Mouse (Mus musculus) spleen, postnatal 4 days (tissue): ENCODE measurements around the gene Klc1.

ENCODE experiments used
- DNase-seq, 2 experiments: peaks; one replicate each; pipeline ENCODE4 v3.0.0; 2022; ENCODE audit warnings: low spot score in 2 of 2

The Klc1 gene

DNA sequence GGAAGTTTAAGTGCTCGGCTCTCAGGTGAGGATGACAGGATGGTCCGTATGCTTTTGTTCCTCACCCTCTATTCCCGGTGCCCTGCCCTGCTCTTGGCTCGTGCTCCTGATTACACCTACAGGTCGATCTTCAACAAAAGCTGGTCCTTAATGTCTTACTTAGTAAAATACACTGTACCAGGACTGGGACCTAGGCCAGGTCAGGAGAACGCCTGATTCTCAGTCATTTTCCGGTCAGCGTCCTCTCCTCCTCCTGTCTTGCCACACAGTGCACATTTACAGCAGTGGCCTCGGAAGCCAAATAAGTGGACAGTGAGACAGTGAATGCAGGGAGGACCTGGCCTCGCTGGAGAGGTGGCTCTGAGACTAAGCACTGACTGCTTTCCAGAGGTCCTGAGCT, 12.0 kb downstream of the Klc1 start:
- no peak for DNase-seq

DNA sequence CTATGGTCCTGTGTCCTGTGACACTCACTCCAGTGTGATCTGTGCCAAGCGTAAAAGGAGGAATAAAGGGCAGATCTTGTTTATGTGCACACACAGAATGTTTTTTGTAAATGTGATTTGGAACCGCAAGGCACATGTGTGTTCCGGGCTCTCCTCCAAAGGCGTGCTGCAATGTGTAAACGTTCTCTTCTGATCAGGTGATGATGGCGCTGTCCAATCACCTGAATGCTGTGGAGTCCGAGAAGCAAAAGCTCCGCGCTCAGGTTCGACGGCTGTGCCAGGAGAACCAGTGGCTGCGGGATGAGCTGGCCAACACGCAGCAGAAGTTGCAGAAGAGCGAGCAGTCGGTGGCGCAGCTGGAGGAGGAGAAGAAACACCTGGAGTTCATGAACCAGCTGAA, 15.5 kb downstream of the Klc1 start:
- no peak for DNase-seq

DNA sequence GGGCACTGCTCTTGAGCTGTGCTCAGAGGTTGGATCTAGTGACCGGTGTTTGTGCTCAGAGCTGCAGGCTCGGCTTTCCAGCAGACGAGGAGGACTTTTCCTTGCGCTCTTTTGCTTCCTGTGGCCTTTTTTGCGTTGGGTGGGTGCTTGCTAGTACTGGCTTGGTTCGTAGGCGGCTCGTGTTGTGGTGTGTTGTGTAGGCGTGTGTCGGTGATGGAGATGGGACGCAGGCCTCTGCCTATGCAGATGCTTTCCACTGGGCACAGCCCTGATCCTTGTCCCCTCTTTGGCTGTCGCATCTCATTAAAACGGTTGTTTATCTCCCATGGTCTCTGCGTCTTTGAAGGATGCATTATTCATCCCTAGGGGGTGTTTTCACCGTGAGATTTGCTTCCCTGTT, 16.2 kb downstream of the Klc1 start:
- DNase-seq = no peak

DNA sequence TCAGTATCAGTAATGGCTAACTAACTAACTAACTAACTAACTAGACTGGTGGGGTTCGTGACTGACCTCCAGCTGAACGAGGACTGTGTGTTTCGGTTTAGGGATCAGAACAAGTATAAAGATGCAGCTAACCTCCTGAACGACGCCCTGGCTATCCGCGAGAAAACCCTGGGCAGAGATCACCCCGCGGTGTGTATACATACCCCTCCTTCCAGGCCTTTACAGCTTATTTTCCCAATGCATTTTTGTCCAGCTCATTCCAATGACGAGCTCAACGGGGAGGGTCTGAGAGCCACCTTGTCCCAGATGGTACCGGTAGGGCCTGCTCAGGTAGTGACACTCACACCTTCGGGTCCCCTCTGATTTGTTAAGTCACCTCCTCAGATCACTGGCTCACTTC, 19.3 kb downstream of the Klc1 start:
- no peak for DNase-seq

DNA sequence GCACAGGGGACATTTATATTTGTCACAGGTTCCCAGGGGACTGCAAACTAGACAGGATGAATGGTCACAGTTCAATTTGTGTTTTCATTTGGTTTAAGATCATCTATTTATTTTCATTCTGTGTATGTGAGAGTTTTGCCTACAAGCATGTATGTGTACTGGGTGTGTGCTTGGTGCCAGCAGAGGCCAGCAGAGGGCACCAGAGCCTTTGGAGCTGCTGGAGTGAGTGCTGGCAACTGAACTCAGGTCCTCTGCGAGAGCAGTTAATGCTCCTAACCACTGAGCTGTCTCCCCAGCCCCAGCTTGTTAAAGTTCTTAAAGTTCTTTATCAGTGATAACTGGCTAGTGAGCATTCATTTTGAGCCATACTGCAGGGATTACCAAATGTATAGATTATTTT, 20.9 kb downstream of the Klc1 start:
- DNase-seq = no peak

DNA sequence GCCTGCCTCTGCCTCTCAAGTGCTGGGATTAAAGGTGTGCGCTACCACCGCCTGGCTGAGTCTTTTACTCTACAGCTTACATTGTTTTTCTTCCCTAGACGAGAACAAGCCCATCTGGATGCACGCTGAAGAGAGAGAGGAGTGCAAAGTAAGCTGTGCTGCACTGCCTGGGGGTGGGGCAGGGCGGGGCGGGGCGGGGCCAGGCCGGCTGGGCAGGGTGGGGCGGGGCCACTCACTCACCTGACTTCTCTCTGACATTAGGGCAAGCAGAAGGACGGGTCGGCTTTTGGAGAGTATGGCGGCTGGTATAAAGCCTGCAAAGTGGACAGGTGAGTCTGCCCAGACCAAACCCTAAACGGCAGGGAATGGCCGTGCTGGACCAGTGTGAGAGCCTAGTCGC, 26.5 kb downstream of the Klc1 start:
- DNase-seq = no peak

DNA sequence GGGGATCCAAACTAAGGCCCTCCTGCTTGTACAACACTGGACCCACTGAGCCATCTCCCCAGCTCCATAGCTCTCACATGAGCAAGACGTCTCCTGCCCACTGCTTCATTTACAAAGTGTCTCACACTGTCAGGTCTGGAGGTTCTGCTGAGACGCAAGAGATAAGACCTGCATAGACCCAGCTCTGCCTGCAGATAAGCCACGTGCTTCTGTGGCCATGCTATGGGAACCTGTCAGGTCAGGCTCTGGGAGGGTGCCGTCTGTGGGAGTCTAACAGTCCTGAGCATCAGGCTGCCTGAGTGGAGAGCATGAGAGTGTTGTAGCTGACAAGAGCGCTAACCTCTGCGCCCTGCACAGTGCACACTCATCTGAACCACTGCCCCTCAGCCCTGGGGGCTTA, 28.4 kb downstream of the Klc1 start:
- DNase-seq = no peak

DNA sequence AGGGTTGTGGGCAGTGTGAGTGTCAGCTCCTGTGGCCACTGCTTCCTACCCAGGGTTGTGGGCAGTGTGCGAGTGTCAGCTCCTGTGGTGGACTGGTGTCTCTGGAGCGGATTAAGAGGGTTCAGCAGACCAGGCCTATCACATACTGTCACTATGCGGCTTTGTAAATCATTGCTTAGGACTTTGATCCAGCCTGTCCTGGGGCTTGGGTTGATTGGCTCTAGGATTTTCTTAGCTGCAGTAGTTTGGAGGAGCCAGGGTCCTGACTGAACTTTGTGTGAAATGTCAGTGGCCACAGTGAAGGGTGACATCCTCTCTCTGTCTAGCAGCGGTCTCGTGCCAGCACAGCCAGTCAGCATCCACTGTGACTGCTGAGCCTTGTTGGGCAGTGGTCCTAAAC, 31.4 kb downstream of the Klc1 start:
- no peak for DNase-seq

DNA sequence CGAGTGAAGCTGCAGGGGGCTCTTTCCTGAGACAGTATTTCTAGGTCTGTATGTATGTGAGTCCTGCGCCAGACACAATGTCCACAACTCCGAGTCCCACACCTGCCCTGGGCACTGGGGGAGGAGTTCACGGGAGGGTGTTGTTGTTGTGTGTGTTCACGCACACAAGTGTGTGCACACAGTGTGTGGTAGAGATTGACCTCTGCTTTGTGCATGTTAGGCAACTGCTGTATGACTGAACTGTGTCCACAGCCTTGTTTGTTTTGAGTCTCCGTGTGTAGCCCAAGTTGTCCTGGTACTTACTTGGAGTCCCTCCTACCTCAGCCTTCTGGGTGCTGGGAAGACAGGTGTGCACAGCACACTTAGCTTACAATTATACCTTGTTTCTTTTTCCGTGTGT, 32.0 kb downstream of the Klc1 start:
- no peak for DNase-seq

DNA sequence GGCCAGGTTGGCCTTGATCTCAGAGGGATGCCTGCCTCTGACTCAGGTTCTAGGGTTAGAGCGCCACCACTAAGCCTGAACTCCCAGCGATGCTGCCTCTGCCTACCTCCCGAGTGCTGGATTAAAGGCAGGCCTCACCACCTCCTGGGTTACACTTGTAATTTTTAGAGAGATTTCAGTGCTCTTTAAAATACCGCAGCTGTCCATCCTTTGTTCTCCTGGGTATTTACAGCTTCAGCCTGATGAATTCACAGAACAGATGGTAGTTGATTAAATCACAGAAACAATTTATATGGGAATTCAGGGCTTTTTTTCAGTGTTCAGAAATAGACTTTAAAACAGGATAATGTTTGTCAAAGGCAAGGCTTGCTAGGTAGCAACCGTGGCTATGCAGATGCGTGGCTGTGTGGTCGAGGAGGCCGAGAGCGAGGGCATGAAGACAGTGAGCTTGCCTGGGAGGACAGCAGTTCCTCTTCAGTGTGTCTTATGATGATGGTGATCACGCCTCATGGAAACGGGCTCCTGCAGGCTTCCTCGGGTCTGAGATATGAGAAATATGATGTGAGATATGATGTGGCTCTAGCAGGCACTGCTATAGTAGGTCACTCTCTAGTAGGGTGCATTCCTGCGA, 32.9 kb downstream of the Klc1 start:
- no peak for DNase-seq

DNA sequence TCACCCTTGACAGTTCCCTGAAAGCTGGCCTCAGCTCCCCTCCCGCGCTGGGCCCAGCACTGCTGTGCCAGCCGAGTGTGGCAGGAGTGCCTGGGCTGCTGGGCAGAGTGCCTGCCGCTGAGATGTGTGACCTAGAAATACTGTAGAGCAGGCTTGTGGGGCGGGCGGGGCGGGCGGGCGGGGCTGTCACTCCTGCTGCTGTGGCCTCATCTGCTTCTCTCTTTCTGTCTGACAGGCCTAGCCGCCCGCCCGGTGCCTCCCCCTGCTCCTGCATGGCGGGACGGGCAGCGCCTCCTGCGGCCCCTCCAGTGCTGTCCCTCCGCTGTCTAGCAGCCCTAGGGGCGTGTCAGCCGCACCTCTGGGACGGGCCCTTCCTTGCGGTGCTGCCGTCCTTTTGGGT, 35.5 kb downstream of the Klc1 start:
- DNase-seq = no peak

DNA sequence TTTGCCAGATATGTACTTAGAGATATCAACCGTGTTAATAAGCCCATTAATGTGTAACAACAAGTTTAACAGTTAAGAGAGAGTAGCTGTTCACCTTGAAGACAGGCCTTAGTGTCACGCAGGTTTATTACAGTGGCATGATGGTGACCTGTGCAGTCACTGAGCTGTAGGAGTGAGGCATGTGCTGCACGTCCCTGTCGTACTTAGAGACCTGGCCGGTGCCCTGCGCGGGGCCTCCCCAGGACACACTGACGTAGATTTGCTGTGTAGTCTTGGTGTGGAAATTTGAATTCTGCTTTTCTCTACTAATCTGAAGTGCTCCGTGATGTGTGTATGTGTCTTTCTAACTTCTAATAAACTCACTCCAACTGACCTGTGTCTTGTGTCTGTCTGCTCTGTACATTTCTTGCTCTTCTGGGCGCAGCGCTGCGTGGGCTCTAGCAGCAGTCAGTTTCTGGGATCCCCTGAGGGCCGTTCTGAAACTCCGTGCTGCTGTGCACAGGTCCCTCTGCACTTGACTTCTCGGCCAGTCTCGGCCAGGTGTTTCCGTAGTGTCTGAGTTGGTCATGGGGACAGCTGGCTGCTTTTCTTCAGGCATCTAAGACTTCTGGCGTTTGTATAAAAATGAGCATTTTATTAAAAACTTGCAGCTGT, 36.0 kb downstream of the Klc1 start:
- DNase-seq = no peak

DNA sequence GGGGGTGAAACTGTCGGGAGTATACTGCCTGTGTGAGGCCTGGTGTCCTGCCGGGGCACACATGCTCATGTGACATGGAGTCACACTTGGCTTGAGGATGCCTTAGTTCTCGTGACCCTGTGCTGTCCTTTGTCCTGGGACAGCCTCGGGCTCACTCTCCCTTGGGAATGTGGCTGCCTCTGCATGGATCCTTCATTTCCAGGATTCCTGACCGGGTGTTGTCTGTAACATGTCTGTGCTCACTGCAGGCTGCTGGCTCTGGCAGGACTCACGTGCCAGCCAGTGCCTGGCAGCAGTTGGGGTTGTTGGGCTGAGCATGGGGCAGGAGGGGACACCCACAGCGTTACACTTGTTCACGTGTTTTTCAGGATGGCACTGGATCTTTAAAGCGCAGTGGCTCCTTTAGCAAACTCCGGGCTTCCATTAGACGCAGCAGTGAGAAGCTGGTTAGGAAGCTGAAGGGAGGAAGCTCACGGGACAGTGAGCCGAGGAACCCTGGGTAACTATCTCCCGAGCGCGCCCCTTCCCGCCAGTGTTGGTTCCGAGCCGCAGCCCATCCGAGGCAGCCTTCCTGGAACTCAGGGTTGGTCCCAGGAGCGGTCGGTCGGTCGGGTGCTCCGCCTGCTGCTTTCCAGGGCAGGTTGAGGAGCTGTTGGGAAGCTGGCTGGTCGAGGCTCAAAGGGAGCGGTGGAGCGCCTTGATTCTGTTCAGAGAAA, 36.7 kb downstream of the Klc1 start:
- DNase-seq = no peak

DNA sequence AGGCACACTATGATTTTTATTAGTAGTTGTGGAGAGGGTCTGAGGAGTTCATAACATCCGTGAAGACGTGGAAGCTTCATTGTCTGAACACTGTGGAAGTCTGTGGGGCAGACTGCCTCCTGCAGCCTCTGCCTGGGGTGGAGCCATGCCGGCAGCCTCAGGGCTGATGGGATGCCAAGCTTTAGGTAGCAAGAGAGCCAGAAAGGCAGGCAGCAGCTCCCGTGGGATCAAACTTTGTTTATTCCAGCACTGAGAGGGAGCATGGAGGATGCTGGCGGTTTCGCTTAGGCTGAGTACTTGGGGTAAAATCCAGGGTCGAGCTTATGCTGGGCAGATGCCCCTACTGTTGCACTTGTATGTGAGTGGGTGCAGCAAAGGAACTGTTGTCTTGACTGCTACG, 38.6 kb downstream of the Klc1 start:
- no peak for DNase-seq

DNA sequence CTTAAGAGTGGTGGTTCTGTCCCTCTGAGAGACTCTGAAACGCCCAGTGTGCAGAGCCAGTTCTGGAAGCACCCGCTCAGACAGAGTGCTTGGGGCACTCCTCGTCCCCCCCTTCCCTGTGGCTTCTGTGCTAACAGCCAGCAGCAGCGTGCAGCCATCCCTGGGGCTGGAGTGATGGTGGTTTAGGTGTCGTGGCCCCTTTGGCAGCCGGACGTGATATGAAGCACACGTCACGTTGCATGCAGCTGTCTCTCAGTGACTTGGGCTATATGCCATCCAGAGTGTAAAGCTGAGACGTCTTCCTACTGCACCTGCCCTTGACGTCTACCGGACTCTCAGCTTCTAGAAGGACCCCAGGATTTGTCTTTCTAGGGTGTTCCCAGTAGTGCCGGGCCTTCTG, 39.8 kb downstream of the Klc1 start:
- no peak for DNase-seq

DNA sequence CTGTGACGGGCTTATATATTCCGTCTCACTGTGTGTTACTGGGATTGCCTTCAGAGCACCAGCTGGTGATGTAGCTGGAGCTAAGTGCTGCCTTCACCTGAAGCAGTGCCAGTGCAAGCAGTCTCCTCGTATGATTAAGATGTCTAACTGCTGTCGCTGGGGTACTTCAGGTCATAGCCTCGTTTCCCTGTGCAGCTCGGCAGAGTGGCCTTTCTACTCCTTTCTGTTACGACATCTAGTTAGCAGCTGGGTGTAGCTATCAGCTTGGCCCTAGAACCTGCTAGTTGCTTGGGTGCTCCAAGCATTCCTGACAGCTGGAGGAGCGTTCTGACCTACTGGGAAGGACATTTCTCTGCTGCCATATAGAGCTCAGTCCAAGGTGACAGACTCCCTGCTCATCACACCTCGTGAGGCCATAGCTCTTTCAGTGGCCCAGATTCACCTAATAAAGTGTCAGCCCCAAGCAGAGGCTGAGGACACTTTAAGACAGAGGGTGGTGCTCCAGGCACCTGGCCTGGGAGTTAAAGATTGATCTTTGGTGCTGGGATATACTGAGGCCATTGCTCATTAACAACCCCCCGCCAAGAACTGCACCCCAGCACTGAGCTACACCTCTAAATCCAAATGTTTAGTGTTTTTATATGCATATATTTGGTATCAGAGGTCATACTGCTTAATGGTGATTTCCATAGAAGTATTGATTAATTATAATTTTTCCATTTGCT, 42.0 kb downstream of the Klc1 start:
- DNase-seq = no peak

DNA sequence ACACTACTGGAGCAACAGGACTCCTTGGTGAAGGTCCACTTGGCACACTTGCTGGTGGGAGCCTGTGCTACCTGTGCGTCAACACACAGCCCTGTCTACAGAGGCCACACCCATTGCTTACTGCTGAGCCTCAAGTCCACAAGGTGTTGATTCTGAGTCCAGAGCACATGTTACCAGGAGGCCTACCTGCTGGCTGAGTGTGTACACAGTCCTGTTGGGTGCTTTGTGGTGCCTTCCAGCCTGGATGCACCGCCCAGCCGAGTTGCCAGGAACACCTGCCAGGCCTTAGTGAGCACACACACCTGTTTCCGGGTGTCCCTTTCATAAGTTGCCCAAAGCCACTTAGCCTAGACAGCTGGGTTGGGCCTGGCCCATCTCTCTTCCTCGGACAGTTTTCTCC, 44.9 kb downstream of the Klc1 start:
- no peak for DNase-seq

DNA sequence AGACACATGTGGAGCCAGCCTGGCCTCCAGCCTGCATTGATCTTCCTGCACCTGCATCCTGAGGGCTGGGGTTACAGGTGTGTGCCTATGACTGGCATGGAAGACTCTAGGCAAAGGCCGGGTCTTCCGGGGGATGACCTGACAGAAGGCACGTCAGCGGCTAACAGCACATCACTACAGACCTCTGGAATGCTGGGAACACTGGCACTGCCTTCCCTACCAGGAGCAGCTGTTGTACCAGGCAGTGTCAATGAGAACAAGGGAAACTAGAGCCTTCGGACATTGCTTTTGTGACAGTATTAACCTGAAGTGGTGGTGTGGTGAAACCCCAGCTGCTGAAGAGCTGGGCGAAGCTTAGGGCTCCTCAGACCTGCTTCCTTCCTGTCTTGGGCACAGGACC, 50.1 kb downstream of the Klc1 start:
- no peak for DNase-seq

DNA sequence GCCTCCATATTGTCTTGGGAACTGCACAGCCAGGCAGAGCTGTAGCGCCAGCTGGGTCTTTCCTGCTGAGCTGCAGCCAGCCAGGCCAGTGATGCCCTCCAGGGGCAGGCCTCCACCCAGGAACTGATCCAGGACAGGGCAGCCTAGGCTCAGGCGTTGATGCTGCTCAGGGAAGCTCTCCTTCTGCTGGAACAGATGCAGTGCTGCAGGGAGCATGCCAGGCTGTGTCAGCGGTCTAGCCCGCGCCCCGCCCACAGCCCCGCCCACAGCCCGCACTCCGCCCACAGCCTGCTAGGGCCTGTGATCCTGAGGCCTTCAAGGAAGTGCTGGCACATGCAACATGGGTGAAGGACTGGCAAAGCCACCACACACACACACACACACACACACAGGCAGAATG, 51.1 kb downstream of the Klc1 start:
- peak; percentile 63 to 82 for DNase-seq

DNA sequence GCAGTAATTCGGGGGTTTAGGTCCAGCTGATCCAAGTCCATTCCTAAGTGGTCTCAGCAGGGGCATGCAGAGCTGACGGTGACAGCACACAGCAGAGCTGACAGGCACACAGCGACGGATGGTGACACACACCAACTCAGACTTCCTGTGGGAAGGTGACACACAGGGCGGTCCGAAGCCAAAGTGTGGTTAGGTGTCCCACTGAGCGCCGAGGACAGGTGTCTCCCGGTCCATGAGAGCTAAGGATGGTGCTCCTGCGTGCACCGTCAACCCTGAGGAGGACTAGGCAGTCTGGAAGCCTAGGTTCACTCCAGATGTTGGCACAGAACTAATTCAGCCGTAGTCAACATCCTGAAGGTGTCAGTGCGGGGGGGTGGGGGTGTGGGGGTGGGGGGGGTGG, 53.4 kb downstream of the Klc1 start:
- DNase-seq = no peak

DNA sequence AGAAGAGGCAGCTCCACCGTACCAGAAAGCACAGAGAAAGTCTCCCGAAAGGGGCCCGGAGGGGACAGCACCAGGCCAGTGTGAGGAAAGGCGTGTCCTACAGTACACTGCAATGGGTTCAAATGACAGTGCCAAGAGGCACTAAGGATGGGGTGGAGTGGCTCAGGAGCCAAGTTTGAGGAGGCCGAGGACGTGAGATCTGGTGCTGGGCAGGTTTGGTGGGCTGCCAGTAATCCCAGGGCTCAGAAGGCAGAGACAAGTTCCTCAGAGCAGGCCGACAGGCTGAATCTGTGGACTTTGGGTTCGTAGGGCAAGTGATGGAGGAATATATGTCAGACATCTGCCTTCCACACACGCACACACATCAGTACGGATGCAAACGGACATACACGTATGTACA, 54.0 kb downstream of the Klc1 start:
- no peak for DNase-seq

DNA sequence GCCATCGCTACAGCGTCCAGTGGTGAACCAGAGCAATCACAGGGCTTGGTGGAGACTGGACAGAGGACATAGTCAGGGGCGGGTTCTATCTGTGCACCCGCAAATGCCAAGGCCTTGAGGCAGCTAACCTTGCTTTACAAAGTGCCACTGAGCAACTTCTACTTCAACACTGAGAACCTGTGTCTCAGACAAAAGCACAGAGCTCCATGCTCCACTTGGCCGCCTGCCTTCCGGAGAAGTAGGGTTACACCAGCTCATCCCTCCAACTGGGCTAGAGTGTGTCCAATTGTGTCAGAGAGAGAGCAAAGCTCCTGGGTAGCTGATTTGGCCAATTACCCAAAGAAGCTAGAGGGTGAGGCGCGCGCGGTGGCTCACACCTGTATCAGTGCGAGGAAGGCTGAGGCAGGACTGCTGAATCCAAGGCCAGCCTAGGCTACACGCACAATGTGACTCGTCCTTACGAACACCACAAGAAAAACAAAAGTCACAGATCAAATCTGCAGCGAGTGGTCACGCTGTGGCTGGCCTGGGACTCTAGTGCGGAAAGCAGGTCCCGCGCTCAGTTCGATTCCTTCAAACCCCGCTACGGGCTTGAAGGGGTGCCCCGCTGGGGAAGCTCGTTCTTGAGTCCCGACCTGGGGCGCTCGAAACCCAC, 54.6 kb downstream of the Klc1 start:
- DNase-seq = no peak
